Mouse (Mus musculus) CH12.LX (cell line): ENCODE results near the gene Mdm4. TPM values are rescaled to one million over a fixed set of nuclear protein-coding genes. Genes with fewer than 3 reads are reported as not detected.

Experiments used
- DNase-seq: peaks from one replicate; pipeline ENCODE4 v3.0.0-alpha.2; 2013; ENCODE audit errors: extremely low read depth
- H3K27ac ChIP-seq: 2 replicates; pipeline ENCODE4 v1.5.1; 2012; ENCODE audit warnings: low read depth, mild to moderate bottlenecking, control low read depth, moderate library complexity; ENCODE audit not compliant: insufficient read depth
- H3K27me3 ChIP-seq: replicated peaks from 2 replicates; pipeline ENCODE3; 2012; ENCODE audit warnings: inconsistent platforms
- H3K36me3 ChIP-seq, 2 experiments: replicated peaks in 1 of 2; 2 replicates each; pipeline versions ENCODE3 to v1.6.1; 2012; ENCODE audit warnings: inconsistent platforms in 1 of 2, low read length in 1 of 2, mild to moderate bottlenecking in 1 of 2, mixed read lengths in 1 of 2, moderate library complexity in 1 of 2; ENCODE audit not compliant: control insufficient read depth in 1 of 2, insufficient read depth in 1 of 2
- H3K4me1 ChIP-seq, 2 experiments: 2 replicates each; pipeline ENCODE4 v1.6.1; 2012; ENCODE audit warnings: inconsistent platforms in 1 of 2, moderate library complexity in 1 of 2; ENCODE audit not compliant: insufficient read depth in 2 of 2, control insufficient read depth in 1 of 2
- H3K4me2 ChIP-seq: 2 replicates; pipeline ENCODE4 v1.6.1; 2012; ENCODE audit warnings: low read depth, mild to moderate bottlenecking, control low read depth; ENCODE audit not compliant: poor library complexity, insufficient read depth, severe bottlenecking
- H3K4me3 ChIP-seq, 3 experiments: fragments of 150-350 bp in 1 of 3; sonication (generic) in 1 of 3; replicated peaks in 1 of 3; 2 replicates each; pipeline versions ENCODE3 to v1.5.1; 2011 to 2012; ENCODE audit warnings: low read depth in 2 of 3, low read length in 2 of 3, mild to moderate bottlenecking in 2 of 3, moderate library complexity in 2 of 3, control low read depth in 1 of 3, improper control_type of control experiment in 1 of 3, inconsistent platforms in 1 of 3, mixed read lengths in 1 of 3; ENCODE audit not compliant: poor library complexity in 1 of 3
- H3K79me2 ChIP-seq: replicated peaks from 2 replicates; pipeline ENCODE4 v1.6.1; 2012; ENCODE audit warnings: mild to moderate bottlenecking, moderate library complexity; ENCODE audit not compliant: control insufficient read depth, poor library complexity, insufficient read depth, severe bottlenecking; ENCODE audit errors: extremely low read depth
- H3K9ac ChIP-seq: 2 replicates; pipeline ENCODE4 v1.6.1; 2012; ENCODE audit warnings: low read depth, mild to moderate bottlenecking, control low read depth, moderate library complexity; ENCODE audit not compliant: insufficient read depth
- H3K9me3 ChIP-seq: replicated peaks from 2 replicates; pipeline ENCODE3; 2012; ENCODE audit warnings: low read length, inconsistent platforms, mixed read lengths
- CTCF ChIP-seq, 2 experiments: IDR thresholded peaks in 1 of 2; conservative IDR thresholded peaks in 1 of 2; 2 replicates each; pipeline ENCODE4 v1.5.1; 2011 to 2012; ENCODE audit warnings: low read depth in 2 of 2, low read length in 2 of 2, improper control_type of control experiment in 1 of 2, inconsistent platforms in 1 of 2, mild to moderate bottlenecking in 1 of 2, moderate library complexity in 1 of 2
- ELF1 ChIP-seq: IDR thresholded peaks from 2 replicates; pipeline ENCODE4 v1.6.1; 2014; ENCODE audit warnings: low read depth, mild to moderate bottlenecking, inconsistent platforms, low read length, improper control_type of control experiment
- JUND ChIP-seq: conservative IDR thresholded peaks from 2 replicates; pipeline ENCODE4 v1.6.1; 2011; ENCODE audit warnings: low read depth, low read length, improper control_type of control experiment
- KAT2A ChIP-seq: IDR thresholded peaks from 2 replicates; pipeline ENCODE4 v1.6.1; 2012; ENCODE audit warnings: low read length, improper control_type of control experiment, inconsistent platforms; ENCODE audit not compliant: insufficient replicate concordance
- MAFK ChIP-seq: IDR thresholded peaks from 2 replicates; pipeline ENCODE4 v1.6.1; 2011; ENCODE audit warnings: low read length, improper control_type of control experiment; ENCODE audit not compliant: insufficient replicate concordance
- MAZ ChIP-seq: IDR thresholded peaks from 2 replicates; pipeline ENCODE4 v1.6.1; 2012; ENCODE audit warnings: low read depth, mild to moderate bottlenecking, inconsistent platforms, low read length, improper control_type of control experiment, moderate library complexity
- MXI1 ChIP-seq: IDR thresholded peaks from 2 replicates; pipeline ENCODE4 v1.6.1; 2011; ENCODE audit warnings: mild to moderate bottlenecking, low read depth, low read length, improper control_type of control experiment
- NRF1 ChIP-seq: IDR thresholded peaks from 2 replicates; pipeline ENCODE4 v1.6.1; 2014; ENCODE audit warnings: low read depth, mild to moderate bottlenecking, inconsistent platforms, low read length, improper control_type of control experiment, moderate library complexity
- PAX5 ChIP-seq: IDR thresholded peaks from 2 replicates; pipeline ENCODE4 v1.6.1; 2012; ENCODE audit warnings: low read length, inconsistent platforms, mixed read lengths
- POLR2A ChIP-seq: IDR thresholded peaks from 2 replicates; pipeline ENCODE4 v1.6.1; 2011; ENCODE audit warnings: low read depth, mild to moderate bottlenecking, improper control_type of control experiment, low read length
- RAD21 ChIP-seq: IDR thresholded peaks from 2 replicates; pipeline ENCODE4 v1.6.1; 2011; ENCODE audit warnings: low read depth, mild to moderate bottlenecking, low read length, improper control_type of control experiment, moderate library complexity
- RCOR1 ChIP-seq: conservative IDR thresholded peaks from 2 replicates; pipeline ENCODE4 v1.6.1; 2012; ENCODE audit warnings: low read depth, mild to moderate bottlenecking, inconsistent platforms, low read length, improper control_type of control experiment
- TBP ChIP-seq: conservative IDR thresholded peaks from 2 replicates; pipeline ENCODE4 v1.6.1; 2011; ENCODE audit warnings: low read depth, low read length, improper control_type of control experiment
- UBTF ChIP-seq: IDR thresholded peaks from 2 replicates; pipeline ENCODE4 v1.6.1; 2012; ENCODE audit warnings: low read depth, mild to moderate bottlenecking, inconsistent platforms, low read length, improper control_type of control experiment, moderate library complexity
- USF1 ChIP-seq: IDR thresholded peaks from 2 replicates; pipeline ENCODE4 v1.6.1; 2014; ENCODE audit warnings: low read depth, mild to moderate bottlenecking, inconsistent platforms, low read length, improper control_type of control experiment
- USF2 ChIP-seq: conservative IDR thresholded peaks from 2 replicates; pipeline ENCODE4 v1.6.1; 2011; ENCODE audit warnings: low read depth, low read length, improper control_type of control experiment
- ZC3H11A ChIP-seq: IDR thresholded peaks from 2 replicates; pipeline ENCODE4 v1.6.1; 2012; ENCODE audit warnings: low read depth, mild to moderate bottlenecking, inconsistent platforms, low read length, improper control_type of control experiment
- ZKSCAN1 ChIP-seq: IDR thresholded peaks from 2 replicates; pipeline ENCODE4 v1.6.1; 2012; ENCODE audit warnings: low read depth, inconsistent platforms, low read length, improper control_type of control experiment, borderline replicate concordance
- ZMIZ1 ChIP-seq: IDR thresholded peaks from 2 replicates; pipeline ENCODE4 v1.6.1; 2012; ENCODE audit warnings: low read depth, mild to moderate bottlenecking, inconsistent platforms, low read length, improper control_type of control experiment
- dilution Hi-C: fragments of 300-500 bp; cut with MboI; formaldehyde crosslinking; loops from 2 replicates; pipeline ENCODE4 v1.14.3; 2020; ENCODE audit warnings: low sequenced_read_pairs; ENCODE audit not compliant: extremely low pct_unique_long_range_greater_than_20kb, extremely low pct_ligation_motif_present
- in situ Hi-C: fragments of 300-500 bp; cut with MboI; formaldehyde crosslinking; loops from 3 replicates; pipeline ENCODE4 v1.14.3; 2019; ENCODE audit warnings: low sequenced_read_pairs, low pct_ligation_motif_present, low pct_unique_long_range_greater_than_20kb, mixed read lengths
- polyA plus RNA-seq: library from polyadenylated mRNA; unstranded; fragments of >175 nt; gene quantifications from 2 replicates; pipeline ENCODE4 v1.2.1, GENCODE M21; 2012; ENCODE audit warnings: low read depth; ENCODE audit not compliant: insufficient read length
- total RNA-seq, 2 experiments: library from RNA; depleted of rRNA; stranded (reverse); fragments of 300-350 nt in 1 of 2; fragments of >200 nt in 1 of 2; gene quantifications; 2 replicates each; pipeline ENCODE4 v1.2.3; 2012 to 2014

The Mdm4 gene
- total and polyA plus RNA-seq, 3 experiments, result 66.5 to 107 (median 78.9) TPM

DNA sequence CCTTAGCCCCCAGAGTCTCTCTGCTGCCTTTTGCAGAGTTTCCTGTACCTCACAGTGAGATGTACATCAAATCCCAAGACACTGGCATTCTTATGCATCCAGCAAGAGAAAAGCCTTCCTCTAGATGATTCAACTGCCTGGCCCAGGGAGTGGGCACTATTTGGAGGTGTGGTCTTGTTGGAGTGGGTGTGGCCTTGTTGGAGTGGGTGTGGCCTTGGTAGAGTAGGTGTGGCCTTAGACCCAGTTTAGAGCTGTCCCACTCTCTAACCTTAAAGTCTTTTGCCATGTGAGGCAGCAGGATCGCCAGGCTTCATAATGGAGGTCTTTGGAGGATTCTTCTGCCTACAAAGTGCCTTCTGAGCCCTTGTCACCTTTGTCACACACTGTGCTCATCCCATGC is 120.4 kb downstream of the Mdm4 start:
- dilution Hi-C loops, result no loop called here
- TF ChIP-seq UBTF (no peak), CTCF (conservative IDR thresholded peaks at IDR 0.05 in 1 of 2, IDR thresholded peaks at IDR 0.05 in 1 of 2; ENCODE audit: low read depth in 2 of 2, low read length in 2 of 2) (no peak), RAD21 (no peak), PAX5 (no peak), ELF1 (no peak), TBP (no peak), USF1 (no peak), ZKSCAN1 (no peak), JUND (no peak), MXI1 (no peak), ZMIZ1 (no peak), NRF1 (no peak), USF2 (no peak), POLR2A (no peak), ZC3H11A (no peak), MAZ (no peak), MAFK (no peak), KAT2A (no peak), RCOR1 (no peak)
- TF ChIP-seq, all 38 proteins: peak for 0

More for the DNA sequence above, 120.4 kb downstream of the Mdm4 start:
- H3K27ac ChIP-seq, result no peak overlapping the region
- no peak overlapping the region for H3K4me3 ChIP-seq
- peaks cover 90% of the 10 kb centered on the region for H3K27me3 ChIP-seq
- DNase-seq, result no peak
- H3K4me1 ChIP-seq, result no peaks in the 10 kb centered on the region
- in situ Hi-C loops, result no loop called here
- no peaks in the 10 kb centered on the region for H3K79me2 ChIP-seq
- no peaks in the 10 kb centered on the region for H3K9me3 ChIP-seq
- H3K9ac ChIP-seq, result no peak overlapping the region
- H3K36me3 ChIP-seq, result no peaks in the 10 kb centered on the region
- no peak overlapping the region for H3K4me2 ChIP-seq

Other genes starting within 250 kb of the Mdm4 start
- not detected in 2 replicates for gene Lrrn2, start 150.3 kb downstream of the Mdm4 start, total RNA-seq (2012; rRNA removed)
- gene Lrrn2, start 150.3 kb downstream of the Mdm4 start, total RNA-seq (2014; rRNA removed), result not detected in 2 replicates
- gene Lrrn2, start 150.3 kb downstream of the Mdm4 start, polyA plus RNA-seq, result not detected in 2 replicates
- gene Pik3c2b, start 15.1 kb upstream of the Mdm4 start, total RNA-seq (2012; rRNA removed), result 15.9 and 16.5 TPM in 2 replicates
- 7.2 and 8.7 TPM in 2 replicates for gene Pik3c2b, start 15.1 kb upstream of the Mdm4 start, total RNA-seq (2014; rRNA removed)
- gene Pik3c2b, start 15.1 kb upstream of the Mdm4 start, polyA plus RNA-seq, result 9.2 and 12.0 TPM in 2 replicates
- 47.6 and 50.6 TPM in 2 replicates for gene Ppp1r15b, start 100.6 kb upstream of the Mdm4 start, total RNA-seq (2012; rRNA removed)
- gene Ppp1r15b, start 100.6 kb upstream of the Mdm4 start, total RNA-seq (2014; rRNA removed), result 46.7 and 47.5 TPM in 2 replicates
- 31.4 and 33.1 TPM in 2 replicates for gene Ppp1r15b, start 100.6 kb upstream of the Mdm4 start, polyA plus RNA-seq
- gene Plekha6, start 133.6 kb upstream of the Mdm4 start, total RNA-seq (2012; rRNA removed), result not detected in 2 replicates
- not detected in 2 replicates for gene Plekha6, start 133.6 kb upstream of the Mdm4 start, total RNA-seq (2014; rRNA removed)
- gene Plekha6, start 133.6 kb upstream of the Mdm4 start, polyA plus RNA-seq, result 0.07 and 0.08 TPM in 2 replicates